Mouse (Mus musculus) intestine, postnatal 0 days (tissue): ENCODE measurements at regions not wholly inside any gene's neighbourhood (a gene's known extent, or its start where the extent isn't known, plus 50 kb on each side); places are given as distances from the start of the nearest gene placed in this dataset.

Experiments
- ATAC-seq: fragments of 200-750 bp; cut with Nextera tagmentation; 2 replicates; pipeline ENCODE4 v1.8.0; 2017; ENCODE audit warnings: mild to moderate bottlenecking, moderate TSS enrichment, moderate library complexity
- H3K27ac ChIP-seq: fragments of 300-500 bp; sonication (generic); 2 replicates; pipeline ENCODE4 v1.5.1; 2014; ENCODE audit warnings: mild to moderate bottlenecking, low read depth, low read length, moderate library complexity
- H3K27me3 ChIP-seq: fragments of 300-500 bp; sonication (generic); replicated peaks from 2 replicates; pipeline ENCODE4 v1.6.1; 2014; ENCODE audit warnings: low read length, mixed read lengths; ENCODE audit not compliant: control insufficient read depth, insufficient read depth
- H3K36me3 ChIP-seq: fragments of 300-500 bp; sonication (generic); 2 replicates; pipeline ENCODE4 v1.6.1; 2014; ENCODE audit warnings: mild to moderate bottlenecking, moderate library complexity; ENCODE audit not compliant: control insufficient read depth, insufficient read depth
- H3K4me1 ChIP-seq: fragments of 300-500 bp; sonication (generic); replicated peaks from 2 replicates; pipeline ENCODE4 v1.6.1; 2014; ENCODE audit warnings: antibody characterized with exemption, low read length, mixed read lengths; ENCODE audit not compliant: control insufficient read depth, insufficient read depth
- H3K4me2 ChIP-seq: fragments of 300-500 bp; sonication (generic); replicated peaks from 2 replicates; pipeline ENCODE4 v1.6.1; 2014; ENCODE audit warnings: low read depth, mild to moderate bottlenecking, moderate library complexity
- H3K4me3 ChIP-seq: fragments of 300-500 bp; sonication (generic); 2 replicates; pipeline ENCODE4 v1.5.1; 2014; ENCODE audit warnings: low read depth, low read length
- H3K9ac ChIP-seq: fragments of 300-500 bp; sonication (generic); 2 replicates; pipeline ENCODE4 v1.6.1; 2014; ENCODE audit warnings: mild to moderate bottlenecking, low read depth, low read length
- H3K9me3 ChIP-seq: fragments of 300-500 bp; sonication (generic); 2 replicates; pipeline ENCODE4 v1.6.1; 2016; ENCODE audit warnings: mixed run types; ENCODE audit not compliant: control insufficient read depth
- CTCF ChIP-seq: sonication (generic); IDR thresholded peaks from 2 replicates; pipeline ENCODE4 v1.5.1; 2016; ENCODE audit warnings: low read depth, mild to moderate bottlenecking, control low read depth, antibody characterized with exemption, moderate library complexity
- WGBS: fragments of 180-500 bp; shearing (Covaris S2); extraction: QIAGEN DNeasy Blood & Tissue Kit; methylation state at CpG from one replicate; pipeline ENCODE4 v1.1.7; 2014; 5-methylcytosine and 5-hydroxymethylcytosine counted together

GRCm38 (mm10) chr19:54099292-54099691 lies 55.3 kb downstream of the Adra2a start:
- H3K4me2 ChIP-seq, result no peak overlapping the region
- no peak overlapping the region for H3K4me3 ChIP-seq
- no peaks in the 10 kb centered on the region for H3K27me3 ChIP-seq
- no peak overlapping the region for H3K27ac ChIP-seq
- 97% methylated on average over 9 of the region's 9 CpGs for WGBS
- H3K4me1 ChIP-seq, result no peaks in the 10 kb centered on the region
- no peak for ATAC-seq
- no peaks in the 10 kb centered on the region for H3K36me3 ChIP-seq
- H3K9me3 ChIP-seq, result no peaks in the 10 kb centered on the region
- no peak for TF ChIP-seq CTCF
- H3K9ac ChIP-seq, result no peak overlapping the region

DNA sequence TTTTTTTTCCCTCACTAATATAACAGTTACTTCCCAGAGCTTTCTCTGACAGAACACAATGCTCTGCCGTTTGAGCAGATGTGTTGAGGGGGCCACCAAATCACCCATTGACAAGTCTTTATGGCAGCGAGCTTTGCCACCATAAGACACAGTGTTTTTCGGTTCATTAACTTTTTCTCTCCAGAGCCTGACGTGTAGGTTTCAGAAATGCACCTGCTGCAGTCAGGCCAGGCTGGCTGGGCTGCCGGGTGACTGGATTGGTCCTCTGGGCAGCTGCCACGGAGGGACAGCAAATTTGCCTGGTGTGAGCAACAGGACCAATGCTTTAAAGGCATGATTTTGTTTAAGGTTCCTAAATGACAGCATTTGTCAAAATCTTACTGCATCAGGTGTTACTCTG lies 55.8 kb downstream of the Adra2a start:
- no peak overlapping the region for H3K27ac ChIP-seq
- no peak overlapping the region for H3K4me3 ChIP-seq
- TF ChIP-seq CTCF, result no peak
- no peak overlapping the region for H3K4me2 ChIP-seq
- 74% methylated on average over 6 of the region's 6 CpGs for WGBS
- no peaks in the 10 kb centered on the region for H3K27me3 ChIP-seq
- no peaks in the 10 kb centered on the region for H3K9me3 ChIP-seq
- no peaks in the 10 kb centered on the region for H3K36me3 ChIP-seq
- no peak overlapping the region for H3K9ac ChIP-seq
- no peak for ATAC-seq
- no peaks in the 10 kb centered on the region for H3K4me1 ChIP-seq

GRCm38 (mm10) chr19:54106571-54106970 lies 62.6 kb downstream of the Adra2a start:
- Histone ChIP-seq H3K9ac (no peak overlapping the region), H3K27me3 (no peaks in the 10 kb centered on the region), H3K9me3 (no peaks in the 10 kb centered on the region), H3K4me3 (no peak overlapping the region), H3K4me1 (peaks cover 5% of the 10 kb centered on the region; the same call in 1 of the 2 replicates), H3K4me2 (no peak overlapping the region), H3K36me3 (no peaks in the 10 kb centered on the region), H3K27ac (no peak overlapping the region)
- ATAC-seq, result no peak
- 70% methylated on average over 3 of the region's 3 CpGs for WGBS
- TF ChIP-seq CTCF, result no peak

GRCm38 (mm10) chr19:54107103-54107821 lies 63.3 kb downstream of the Adra2a start:
- Histone ChIP-seq H3K36me3 (no peaks in the 10 kb centered on the region), H3K4me3 (no peak overlapping the region), H3K4me1 (peaks cover 5% of the 10 kb centered on the region; the same call in 1 of the 2 replicates), H3K9me3 (no peaks in the 10 kb centered on the region), H3K27ac (no peak overlapping the region), H3K4me2 (peak overlapping the region; percentile 3; the same call in 1 of the 2 replicates), H3K27me3 (no peaks in the 10 kb centered on the region), H3K9ac (no peak overlapping the region)
- peak; percentile 96 for ATAC-seq
- no peak for TF ChIP-seq CTCF
- 47% methylated on average over 13 of the region's 13 CpGs for WGBS

DNA sequence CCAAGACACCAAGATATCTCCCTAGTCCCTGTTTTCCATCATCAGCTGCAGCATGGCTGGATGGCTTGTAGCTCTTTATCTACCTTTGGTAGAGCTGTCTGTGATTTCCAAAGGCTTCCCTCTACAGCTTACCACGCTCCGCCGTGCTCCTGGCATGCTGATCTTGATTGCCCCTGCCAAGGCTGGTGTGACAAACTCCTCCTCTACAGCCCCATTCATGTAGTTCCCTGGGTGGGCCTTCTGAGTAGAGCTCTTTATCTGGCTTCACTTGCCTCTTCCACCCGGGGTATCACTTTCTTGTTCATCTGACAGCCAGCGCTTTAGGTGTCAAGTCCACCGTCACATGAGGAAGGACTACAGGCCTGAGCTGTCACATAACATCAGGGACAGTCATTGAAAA lies 66.1 kb downstream of the Adra2a start:
- no peaks in the 10 kb centered on the region for H3K9me3 ChIP-seq
- H3K4me2 ChIP-seq, result no peak overlapping the region
- no peak overlapping the region for H3K4me3 ChIP-seq
- H3K27me3 ChIP-seq, result no peaks in the 10 kb centered on the region
- H3K9ac ChIP-seq, result no peak overlapping the region
- 95% methylated on average over 6 of the region's 6 CpGs for WGBS
- H3K27ac ChIP-seq, result no peak overlapping the region
- no peak for ATAC-seq
- H3K36me3 ChIP-seq, result no peaks in the 10 kb centered on the region
- peaks cover 5% of the 10 kb centered on the region; the same call in 1 of the 2 replicates for H3K4me1 ChIP-seq
- no peak for TF ChIP-seq CTCF

GRCm38 (mm10) chr19:54112691-54113090 lies 68.7 kb downstream of the Adra2a start:
- Histone ChIP-seq H3K4me3 (no peak overlapping the region), H3K27ac (no peak overlapping the region), H3K9ac (no peak overlapping the region), H3K27me3 (no peaks in the 10 kb centered on the region), H3K36me3 (no peaks in the 10 kb centered on the region), H3K9me3 (no peaks in the 10 kb centered on the region), H3K4me2 (no peak overlapping the region), H3K4me1 (no peaks in the 10 kb centered on the region; the same call in 1 of the 2 replicates)
- no peak for TF ChIP-seq CTCF
- 89% methylated on average over 3 of the region's 3 CpGs for WGBS
- no peak for ATAC-seq

DNA sequence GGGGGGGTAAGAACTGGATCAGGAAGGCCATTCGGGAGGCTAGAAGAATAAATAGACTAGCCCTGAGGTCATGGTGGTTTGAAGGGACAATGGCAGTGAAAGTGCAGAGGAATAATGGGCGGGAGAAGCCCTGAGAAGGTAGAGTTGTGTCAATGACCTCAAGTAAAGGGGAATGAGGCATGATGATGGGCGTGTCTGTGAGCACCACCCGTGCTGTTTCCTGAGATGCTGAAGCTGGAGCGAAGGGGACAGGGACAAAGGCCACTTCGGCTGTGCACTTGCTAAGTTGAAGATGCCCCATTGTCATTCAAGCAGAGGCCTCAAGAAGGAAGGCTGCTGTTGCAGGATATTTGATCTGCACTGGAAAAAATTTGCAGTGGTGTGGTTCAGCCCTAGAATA lies 69.5 kb downstream of the Adra2a start:
- Histone ChIP-seq H3K27ac (no peak overlapping the region), H3K9ac (no peak overlapping the region), H3K4me3 (no peak overlapping the region), H3K4me1 (no peaks in the 10 kb centered on the region; the same call in 1 of the 2 replicates), H3K9me3 (no peaks in the 10 kb centered on the region), H3K4me2 (no peak overlapping the region), H3K27me3 (no peaks in the 10 kb centered on the region), H3K36me3 (no peaks in the 10 kb centered on the region)
- TF ChIP-seq CTCF, result no peak
- ATAC-seq, result no peak
- 33% methylated on average over 6 of the region's 6 CpGs for WGBS
